8 mouse cellular contexts compared by ENCODE assay signal in the genomic region with DNA sequence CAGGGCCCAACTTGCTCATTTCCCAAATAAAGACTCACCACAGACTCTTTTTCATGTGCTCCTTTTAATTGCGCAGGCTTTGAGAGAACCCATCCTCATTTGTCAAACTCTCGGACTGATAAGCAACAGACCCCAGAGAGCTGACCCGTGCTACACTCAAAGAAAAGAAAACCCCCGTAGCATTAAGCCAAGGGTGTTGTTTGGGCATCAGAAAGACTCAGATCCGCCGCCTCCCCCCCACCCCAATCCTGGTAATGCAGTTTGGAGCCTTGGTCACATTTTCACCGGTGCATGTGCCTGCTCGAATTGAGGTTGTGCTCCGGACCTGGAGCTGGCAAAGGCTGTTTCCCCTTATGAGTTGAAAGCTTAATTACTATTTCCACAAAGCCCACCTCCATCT. TPM values are rescaled to one million over a fixed set of nuclear protein-coding genes. Genes with fewer than 3 reads are reported as not detected.
DNase-seq lines count a peak whose midpoint lies in the region; ATAC-seq and TF ChIP-seq lines count a peak whose summit lies in the region.

A gene (minus strand): TSS at position 101 of the 400 bp plus-strand sequence.

- peak within 1 kb of the TSS; percentile 67; the same call in 1 of the 2 replicates for H3K27ac ChIP-seq in heart, embryonic 10.5 days
- peak within 1 kb of the TSS; percentile 93 for H3K27ac ChIP-seq in lung, postnatal 0 days (ENCODE audit: low read length)
- peak within 1 kb of the TSS; percentile 87 for H3K27ac ChIP-seq in limb, embryonic 15.5 days
- no peak within 1 kb of the TSS for H3K27ac ChIP-seq in stomach, postnatal 0 days (replicated peaks)

- peak within 1 kb of the TSS; percentile 70 for H3K4me2 ChIP-seq in lung, postnatal 0 days (replicated peaks; ENCODE audit: low read depth, low read length)
- H3K4me2 ChIP-seq in limb, embryonic 15.5 days, result peak within 1 kb of the TSS; percentile 77
- H3K4me2 ChIP-seq in stomach, postnatal 0 days (replicated peaks; ENCODE audit: low read depth), result peak within 1 kb of the TSS; percentile 62

- H3K4me3 ChIP-seq in heart, embryonic 10.5 days, result peak within 1 kb of the TSS; percentile 59
- peak within 1 kb of the TSS; percentile 39 for H3K4me3 ChIP-seq in lung, postnatal 0 days (ENCODE audit: low read depth, low read length)
- peak within 1 kb of the TSS; percentile 44 for H3K4me3 ChIP-seq in limb, embryonic 15.5 days
- peak within 1 kb of the TSS; percentile 36 for H3K4me3 ChIP-seq in stomach, postnatal 0 days (ENCODE audit: low read depth, low read length)

- H3K4me1 ChIP-seq in heart, embryonic 10.5 days, result peaks cover 45% of the 10 kb centered on the region
- peaks cover 7% of the 10 kb centered on the region; the same call in 1 of the 2 replicates for H3K4me1 ChIP-seq in lung, postnatal 0 days (ENCODE audit: insufficient read depth, low read depth, low read length)
- peaks cover 55% of the 10 kb centered on the region for H3K4me1 ChIP-seq in limb, embryonic 15.5 days
- 0 out of 2 replicates have a peak, but pooled peaks cover 2% of the 10 kb centered on the region for H3K4me1 ChIP-seq in stomach, postnatal 0 days (replicated peaks; ENCODE audit: control insufficient read depth, insufficient read depth)

- whole genome bisulfite sequencing in heart, embryonic 10.5 days, result 8% methylated on average over 9 of the region's 9 CpGs
- 9% methylated on average over 9 of the region's 9 CpGs for WGBS in lung, postnatal 0 days
- WGBS in limb, embryonic 15.5 days, result 6% methylated on average over 9 of the region's 9 CpGs
- WGBS in stomach, postnatal 0 days, result 22% methylated on average over 9 of the region's 9 CpGs

- no peak for TF ChIP-seq CTCF in lung, postnatal 0 days (IDR thresholded peaks at IDR 0.05)
- TF ChIP-seq CTCF in stomach, postnatal 0 days (IDR thresholded peaks at IDR 0.05; ENCODE audit: low read depth), result no peak

- DNase-seq in heart, embryonic 10.5 days (ENCODE audit: low spot score), result no peak
- DNase-seq in heart, adult 8-10 months (ENCODE audit: low spot score), result no peak
- DNase-seq in lung, postnatal 0 days (ENCODE audit: low spot score), result no peak
- no peak for DNase-seq in lung, postnatal 14 days
- no peak for DNase-seq in stomach, postnatal 0 days (ENCODE audit: low spot score)
- no peak for DNase-seq in spleen, postnatal 36 days (ENCODE audit: low spot score in 2 of 2)
- DNase-seq in cerebellum, postnatal 14 days, result no peak

- peaks cover 100% of the 10 kb centered on the region for H3K27me3 ChIP-seq in heart, embryonic 10.5 days (ENCODE audit: insufficient read depth, poor library complexity, severe bottlenecking)
- peaks cover 14% of the 10 kb centered on the region for H3K27me3 ChIP-seq in lung, postnatal 0 days (replicated peaks; ENCODE audit: insufficient read depth, low read length)
- peaks cover 96% of the 10 kb centered on the region for H3K27me3 ChIP-seq in limb, embryonic 15.5 days
- H3K27me3 ChIP-seq in stomach, postnatal 0 days (ENCODE audit: control insufficient read depth, insufficient read depth, low read length), result peaks cover 3% of the 10 kb centered on the region; the same call in 1 of the 2 replicates

- no peak for ATAC-seq in lung, postnatal 0 days
- no peak for ATAC-seq in limb, embryonic 15.5 days (ENCODE audit: insufficient number of reproducible peaks, low FRiP score, low TSS enrichment, low read depth)
- no peak for ATAC-seq in stomach, postnatal 0 days (ENCODE audit: low FRiP score, low TSS enrichment)

- peak within 1 kb of the TSS; percentile 43; the same call in 1 of the 2 replicates for H3K9ac ChIP-seq in lung, postnatal 0 days (replicated peaks; ENCODE audit: low read depth)
- peak within 1 kb of the TSS; percentile 28 for H3K9ac ChIP-seq in limb, embryonic 15.5 days
- no peak within 1 kb of the TSS for H3K9ac ChIP-seq in stomach, postnatal 0 days (ENCODE audit: low read length)

- no peaks in the 10 kb centered on the region for H3K9me3 ChIP-seq in heart, embryonic 10.5 days
- no peaks in the 10 kb centered on the region for H3K9me3 ChIP-seq in lung, postnatal 0 days (ENCODE audit: low read length)
- H3K9me3 ChIP-seq in limb, embryonic 15.5 days, result no peaks in the 10 kb centered on the region
- H3K9me3 ChIP-seq in stomach, postnatal 0 days (ENCODE audit: control insufficient read depth, low read length), result no peaks in the 10 kb centered on the region

- TF ChIP-seq EP300 in lung, postnatal 0 days (IDR thresholded peaks at IDR 0.05), result no peak
- no peak for TF ChIP-seq EP300 in stomach, postnatal 0 days (optimal IDR thresholded peaks at IDR 0.05)

- H3K36me3 ChIP-seq in heart, embryonic 10.5 days, result no peaks in the 10 kb centered on the region
- H3K36me3 ChIP-seq in lung, postnatal 0 days (ENCODE audit: insufficient read depth, low read length), result no peaks in the 10 kb centered on the region
- H3K36me3 ChIP-seq in limb, embryonic 15.5 days, result no peaks in the 10 kb centered on the region
- H3K36me3 ChIP-seq in stomach, postnatal 0 days (ENCODE audit: control insufficient read depth, insufficient read depth, low read length), result no peaks in the 10 kb centered on the region

RNA-seq across cellular contexts. Expression of the gene that starts here (rescaled TPM):
- polyA plus RNA-seq in heart, embryonic 10.5 days (2016; fragmentation: Nextera tagmentation; extraction: Ambion mirVana), result 0.76 and 1.2 TPM in 2 replicates
- under 1 TPM; 0.25 to 0.50 (median 0.29) TPM for total RNA-seq in heart, adult 8-10 months (2022)
- polyA plus RNA-seq in lung, postnatal 0 days (2015; fragmentation: Nextera tagmentation; extraction: Ambion mirVana), result 71.4 and 81.2 TPM in 2 replicates
- polyA plus RNA-seq in limb, embryonic 15.5 days (2015; fragmentation: Nextera tagmentation; extraction: Ambion mirVana), result 108 and 113 TPM in 2 replicates
- 2.0 and 3.1 TPM in 2 replicates for polyA plus RNA-seq in stomach, postnatal 0 days (2015; fragmentation: Nextera tagmentation; extraction: Ambion mirVana)

Comparison
In these comparisons a context has a peak if more than half of its experiments do, and no peak if none do; other contexts are left out.
1. RNA of the gene that starts here (polyA plus RNA-seq): 108 to 113 TPM in limb, embryonic 15.5 days and 71.4 to 81.2 TPM in lung, postnatal 0 days; 2.0 to 3.1 TPM in stomach, postnatal 0 days and 0.76 to 1.2 TPM in heart, embryonic 10.5 days; every median in the first group is over 10 times any median in the second.
2. Peak in every context shown above with its lines, with median percentiles within 50 percentile points of each other: H3K4me3 ChIP-seq and H3K4me2 ChIP-seq.